Mouse (Mus musculus): ENCODE results near the gene Ugcg.

Gene Ugcg

DNA sequence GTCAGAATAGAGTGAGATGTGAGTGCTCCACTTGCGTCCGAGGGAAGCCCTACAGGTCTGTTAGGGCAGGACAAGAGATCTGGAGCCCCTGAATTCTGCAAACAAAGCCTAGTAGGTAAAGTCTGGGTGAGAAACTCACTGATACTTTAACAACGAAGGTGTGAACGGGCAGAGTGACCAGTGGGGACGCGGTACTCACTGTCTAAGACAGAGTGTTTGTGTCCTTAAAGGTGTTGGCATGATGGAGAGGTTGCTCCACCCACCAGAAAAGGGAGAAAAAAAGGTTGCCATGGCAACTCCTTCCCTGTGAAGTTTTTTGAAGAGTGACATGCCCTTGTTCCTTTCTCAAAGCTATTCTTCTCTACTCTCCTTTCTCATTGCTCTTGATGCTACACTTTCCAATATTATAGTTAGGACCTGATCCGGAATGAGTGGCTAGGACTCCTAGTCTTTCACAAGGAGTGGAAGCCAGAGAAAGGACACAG, 75.6 kb downstream of the Ugcg start:
- ChIA-PET CTCF (no interaction called here), POLR2A (no interaction called here)

DNA sequence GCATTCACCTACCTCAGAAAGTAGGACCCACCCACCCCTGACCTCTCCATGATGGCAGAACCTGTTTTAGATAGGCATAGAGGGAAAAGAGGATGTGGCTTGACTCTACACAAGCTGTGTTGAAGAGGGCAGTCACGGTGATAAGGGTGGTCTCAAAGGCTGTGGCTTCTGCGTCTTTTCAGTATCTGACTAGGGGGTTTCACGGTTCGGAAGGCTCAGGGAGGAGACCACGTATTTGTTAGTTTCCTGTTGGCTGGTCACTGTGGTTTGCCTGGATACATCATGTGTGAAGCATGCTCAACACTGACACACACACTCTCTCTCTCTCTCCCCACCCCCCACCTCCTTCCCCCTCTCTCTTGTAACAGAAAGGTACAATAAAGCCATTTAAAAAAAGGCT, 76.1 kb downstream of the Ugcg start:
- CTCF ChIA-PET: no interaction called here
- POLR2A ChIA-PET: no interaction called here

- ChIA-PET POLR2A (no interaction called here), CTCF (no interaction called here)
Observed at GRCm38 (mm10) chr4:59265631-59266030, 76.6 kb downstream of the Ugcg start.
